Mouse (Mus musculus) neutrophil, adult 5-6 weeks (primary cell): ENCODE results near the gene Plcd1. TPM values are rescaled to one million over a fixed set of nuclear protein-coding genes. Genes with fewer than 3 reads are reported as not detected.

Experiments used
- ATAC-seq: fragments of 151-379, 151-347 bp; 2 replicates; pipeline ENCODE4 v1.8.0; 2017; ENCODE audit warnings: mild to moderate bottlenecking, moderate TSS enrichment; ENCODE audit not compliant: insufficient number of reproducible peaks, poor library complexity, low FRiP score, severe bottlenecking; ENCODE audit errors: extremely low read depth
- total RNA-seq: library from RNA; stranded (forward); fragments of 200-1000 nt; gene quantifications from 2 replicates; pipeline ENCODE4 v1.2.3, GENCODE M21; 2017

Plcd1 gene
- total RNA-seq, 1 experiment from 2014 or later = 0.23 TPM

GRCm38 (mm10) chr9:119031772-119032171, 61.5 kb downstream of the Plcd1 start:
- ATAC-seq = no peak

GRCm38 (mm10) chr9:119031038-119031437, 62.3 kb downstream of the Plcd1 start:
- no peak for ATAC-seq

- peak; percentile 48; the same call in 1 of the 2 replicates for ATAC-seq
Measured at GRCm38 (mm10) chr9:119029568-119029967, 63.7 kb downstream of the Plcd1 start.

GRCm38 (mm10) chr9:119028226-119029195, 64.8 kb downstream of the Plcd1 start:
- no peak for ATAC-seq

- ATAC-seq = no peak
Measured at GRCm38 (mm10) chr9:119027337-119027736, 66.0 kb downstream of the Plcd1 start.

GRCm38 (mm10) chr9:119025832-119026331, 67.4 kb downstream of the Plcd1 start:
- no peak for ATAC-seq

DNA sequence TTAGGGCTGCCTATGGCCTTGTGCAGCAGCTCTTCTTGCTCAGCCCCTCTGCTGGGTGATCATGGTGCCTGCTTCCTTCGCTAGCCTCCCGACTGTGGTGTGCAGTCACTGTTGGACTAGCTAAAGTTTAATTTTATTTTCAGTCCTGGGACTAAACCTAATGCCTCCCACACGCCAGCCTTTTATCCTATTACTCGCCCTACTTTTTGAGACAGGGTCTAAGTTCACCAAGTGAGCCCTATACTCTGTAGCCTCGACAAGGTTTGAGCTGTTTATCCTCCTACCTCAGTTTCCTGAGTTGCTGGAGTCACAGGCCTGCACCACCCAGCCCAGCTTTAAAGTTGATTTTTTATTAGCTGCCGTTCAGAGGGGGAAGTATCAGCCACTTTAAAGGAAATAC, 68.0 kb downstream of the Plcd1 start:
- no peak for ATAC-seq

GRCm38 (mm10) chr9:119021731-119022130, 71.6 kb downstream of the Plcd1 start:
- no peak for ATAC-seq

Other genes starting within 250 kb of the Plcd1 start
- 0.35 and 0.37 TPM in 2 replicates for gene Ctdspl, start 167.0 kb downstream of the Plcd1 start, total RNA-seq
- gene Vill, start 40.7 kb downstream of the Plcd1 start, total RNA-seq = 22.9 and 26.4 TPM in 2 replicates
- gene Dlec1, start 9.0 kb upstream of the Plcd1 start, total RNA-seq = not detected in 2 replicates
- gene Acaa1b, start 63.6 kb upstream of the Plcd1 start, total RNA-seq = 0.25 TPM in 1 of 2 replicates, not detected in the other
- gene Gm47289, start 65.7 kb upstream of the Plcd1 start, total RNA-seq = not detected in 2 replicates
- not detected in 2 replicates for gene Slc22a13, start 115.6 kb upstream of the Plcd1 start, total RNA-seq
- 48.7 and 49.3 TPM in 2 replicates for gene Oxsr1, start 228.9 kb upstream of the Plcd1 start, total RNA-seq
- gene Acaa1a, start 246.2 kb upstream of the Plcd1 start, total RNA-seq = 66.7 and 68.1 TPM in 2 replicates
- 150 and 157 TPM in 2 replicates for gene Myd88, start 247.9 kb upstream of the Plcd1 start, total RNA-seq